Mouse (Mus musculus) MEL (cell line): ENCODE measurements around the gene Fuom. TPM values are rescaled to one million over a fixed set of nuclear protein-coding genes. Genes with fewer than 3 reads are reported as not detected.

Source experiments
- DNase-seq: peaks from one replicate; pipeline ENCODE4 v3.0.0; 2011; ENCODE audit warnings: low read depth, low spot score
- H3K27ac ChIP-seq: 2 replicates; pipeline ENCODE4 v1.5.1; 2012; ENCODE audit warnings: low read depth, mild to moderate bottlenecking, control low read depth, low read length, moderate library complexity; ENCODE audit not compliant: control insufficient read depth
- H3K27me3 ChIP-seq, 2 experiments: fragments of 150-350 bp in 1 of 2; sonication (generic) in 1 of 2; 2 replicates each; pipeline ENCODE4 v1.6.1; 2012; ENCODE audit warnings: low read length in 2 of 2, mild to moderate bottlenecking in 2 of 2, improper control_type of control experiment in 1 of 2, moderate library complexity in 1 of 2; ENCODE audit not compliant: insufficient read depth in 2 of 2, control insufficient read depth in 1 of 2
- H3K36me3 ChIP-seq, 2 experiments: 2 replicates each; pipeline ENCODE4 v1.6.1; 2012 to 2014; ENCODE audit warnings: low read length in 2 of 2, improper control_type of control experiment in 1 of 2, inconsistent platforms in 1 of 2, mild to moderate bottlenecking in 1 of 2; ENCODE audit not compliant: insufficient read depth in 2 of 2, control insufficient read depth in 1 of 2
- H3K4me1 ChIP-seq, 2 experiments: fragments of 150-350 bp in 1 of 2; sonication (generic) in 1 of 2; 2 replicates each; pipeline ENCODE4 v1.6.1; 2012; ENCODE audit warnings: low read length in 2 of 2, improper control_type of control experiment in 1 of 2, mild to moderate bottlenecking in 1 of 2; ENCODE audit not compliant: insufficient read depth in 2 of 2, control insufficient read depth in 1 of 2
- H3K4me3 ChIP-seq, 2 experiments: fragments of 150-350 bp in 1 of 2; sonication (generic) in 1 of 2; 2 replicates each; pipeline ENCODE4 v1.5.1; 2012; ENCODE audit warnings: low read depth in 2 of 2, low read length in 2 of 2, mild to moderate bottlenecking in 2 of 2, moderate library complexity in 2 of 2, control low read depth in 1 of 2, improper control_type of control experiment in 1 of 2; ENCODE audit not compliant: control insufficient read depth in 1 of 2, insufficient read depth in 1 of 2
- H3K79me2 ChIP-seq: 2 replicates; pipeline ENCODE4 v1.6.1; 2012; ENCODE audit warnings: mild to moderate bottlenecking, low read length, moderate library complexity; ENCODE audit not compliant: control insufficient read depth, poor library complexity, insufficient read depth
- H3K9ac ChIP-seq: 2 replicates; pipeline ENCODE4 v1.6.1; 2012; ENCODE audit warnings: low read depth, mild to moderate bottlenecking, control low read depth, low read length, moderate library complexity; ENCODE audit not compliant: control insufficient read depth, poor library complexity, severe bottlenecking
- H3K9me3 ChIP-seq: fragments of 150-350 bp; sonication (generic); replicated peaks from 2 replicates; pipeline ENCODE4 v1.6.1; 2012; ENCODE audit warnings: mild to moderate bottlenecking, low read length, improper control_type of control experiment, moderate library complexity; ENCODE audit not compliant: insufficient read depth
- BHLHE40 ChIP-seq: IDR thresholded peaks from 2 replicates; pipeline ENCODE4 v1.6.1; 2012; ENCODE audit warnings: low read depth, mild to moderate bottlenecking, inconsistent platforms, low read length, improper control_type of control experiment, borderline replicate concordance
- CHD1 ChIP-seq: IDR thresholded peaks from 2 replicates; pipeline ENCODE4 v1.6.1; 2012; ENCODE audit warnings: low read depth, mild to moderate bottlenecking, inconsistent platforms, low read length, improper control_type of control experiment
- CHD2 ChIP-seq: IDR thresholded peaks from 2 replicates; pipeline ENCODE4 v1.6.1; 2011; ENCODE audit warnings: low read length, improper control_type of control experiment
- CTCF ChIP-seq, 3 experiments: IDR thresholded peaks in 2 of 3; conservative IDR thresholded peaks in 1 of 3; 2 replicates each; pipeline ENCODE4 v1.5.1; 2011 to 2012; ENCODE audit warnings: low read length in 3 of 3, low read depth in 2 of 3, mild to moderate bottlenecking in 2 of 3, improper control_type of control experiment in 1 of 3, inconsistent platforms in 1 of 3, mixed read lengths in 1 of 3, moderate library complexity in 1 of 3; ENCODE audit not compliant: control insufficient read depth in 1 of 3, insufficient read depth in 1 of 3, poor library complexity in 1 of 3, severe bottlenecking in 1 of 3
- E2F4 ChIP-seq: IDR thresholded peaks from 2 replicates; pipeline ENCODE4 v1.6.1; 2011; ENCODE audit warnings: low read depth, low read length, improper control_type of control experiment, borderline replicate concordance
- EP300 ChIP-seq, 2 experiments: IDR thresholded peaks; 2 replicates each; pipeline ENCODE4 v1.6.1; 2011; ENCODE audit warnings: improper control_type of control experiment in 2 of 2, low read length in 2 of 2, low read depth in 1 of 2, mild to moderate bottlenecking in 1 of 2
- ETS1 ChIP-seq: IDR thresholded peaks from 2 replicates; pipeline ENCODE4 v1.6.1; 2012; ENCODE audit warnings: low read depth, mild to moderate bottlenecking, inconsistent platforms, low read length, improper control_type of control experiment, moderate library complexity
- GABPA ChIP-seq: IDR thresholded peaks from 2 replicates; pipeline ENCODE4 v1.6.1; 2012; ENCODE audit warnings: low read depth, mild to moderate bottlenecking, inconsistent platforms, low read length, improper control_type of control experiment, moderate library complexity
- HCFC1 ChIP-seq: IDR thresholded peaks from 2 replicates; pipeline ENCODE4 v1.6.1; 2012; ENCODE audit warnings: low read depth, mild to moderate bottlenecking, inconsistent platforms, low read length, improper control_type of control experiment, moderate library complexity
- JUND ChIP-seq: IDR thresholded peaks from 2 replicates; pipeline ENCODE4 v1.6.1; 2011; ENCODE audit warnings: low read depth, mild to moderate bottlenecking, improper control_type of control experiment, low read length
- KAT2A ChIP-seq: conservative IDR thresholded peaks from 2 replicates; pipeline ENCODE4 v1.6.1; 2012; ENCODE audit warnings: low read depth, low read length, improper control_type of control experiment, inconsistent platforms
- MAX ChIP-seq: IDR thresholded peaks from 2 replicates; pipeline ENCODE4 v1.6.1; 2011; ENCODE audit warnings: low read length, improper control_type of control experiment
- MAZ ChIP-seq: IDR thresholded peaks from 2 replicates; pipeline ENCODE4 v1.6.1; 2012; ENCODE audit warnings: low read depth, mild to moderate bottlenecking, inconsistent platforms, low read length, improper control_type of control experiment
- MYC ChIP-seq: IDR thresholded peaks from 2 replicates; pipeline ENCODE4 v1.6.1; 2011; ENCODE audit warnings: low read depth, mild to moderate bottlenecking, low read length, improper control_type of control experiment, moderate library complexity
- NELFE ChIP-seq: IDR thresholded peaks from 2 replicates; pipeline ENCODE4 v1.6.1; 2011; ENCODE audit warnings: low read depth, low read length, improper control_type of control experiment
- NRF1 ChIP-seq: IDR thresholded peaks from 2 replicates; pipeline ENCODE4 v1.6.1; 2014; ENCODE audit warnings: low read depth, mild to moderate bottlenecking, inconsistent platforms, low read length, improper control_type of control experiment, moderate library complexity; ENCODE audit not compliant: poor library complexity, insufficient read depth, severe bottlenecking
- POLR2A ChIP-seq, 2 experiments: IDR thresholded peaks; 2 replicates each; pipeline ENCODE4 v1.6.1; 2011 to 2012; ENCODE audit warnings: low read length in 2 of 2, mild to moderate bottlenecking in 2 of 2, control low read depth in 1 of 2, improper control_type of control experiment in 1 of 2, low read depth in 1 of 2, moderate library complexity in 1 of 2; ENCODE audit not compliant: control insufficient read depth in 1 of 2, insufficient read depth in 1 of 2, poor library complexity in 1 of 2
- POLR2AphosphoS2 ChIP-seq: IDR thresholded peaks from 2 replicates; pipeline ENCODE4 v1.6.1; 2011; ENCODE audit warnings: low read length, improper control_type of control experiment
- POLR2AphosphoS5 ChIP-seq: IDR thresholded peaks from 2 replicates; pipeline ENCODE4 v1.6.1; 2012; ENCODE audit warnings: low read depth, borderline replicate concordance, mild to moderate bottlenecking, inconsistent platforms, low read length, moderate library complexity, mixed read lengths
- SIN3A ChIP-seq: IDR thresholded peaks from 2 replicates; pipeline ENCODE4 v1.6.1; 2012; ENCODE audit warnings: low read length, improper control_type of control experiment, inconsistent platforms
- SMC3 ChIP-seq: IDR thresholded peaks from 2 replicates; pipeline ENCODE4 v1.6.1; 2011; ENCODE audit warnings: low read depth, low read length, improper control_type of control experiment
- TAL1 ChIP-seq: IDR thresholded peaks from 2 replicates; pipeline ENCODE4 v1.6.1; 2012; ENCODE audit warnings: mild to moderate bottlenecking, inconsistent platforms, low read length, moderate library complexity, mixed read lengths
- USF2 ChIP-seq, 2 experiments: IDR thresholded peaks; 2 replicates each; pipeline ENCODE4 v1.6.1; 2011 to 2012; ENCODE audit warnings: improper control_type of control experiment in 2 of 2, low read length in 2 of 2, borderline replicate concordance in 1 of 2, inconsistent platforms in 1 of 2, low read depth in 1 of 2, mild to moderate bottlenecking in 1 of 2; ENCODE audit not compliant: insufficient read depth in 1 of 2
- ZMIZ1 ChIP-seq: IDR thresholded peaks from 2 replicates; pipeline ENCODE4 v1.6.1; 2012; ENCODE audit warnings: low read depth, mild to moderate bottlenecking, inconsistent platforms, low read length, improper control_type of control experiment, moderate library complexity
- ZNF384 ChIP-seq: IDR thresholded peaks from 2 replicates; pipeline ENCODE4 v1.6.1; 2012; ENCODE audit warnings: low read depth, mild to moderate bottlenecking, inconsistent platforms, low read length, improper control_type of control experiment
- polyA plus RNA-seq, 2 experiments: library from polyadenylated mRNA; stranded (reverse) in 1 of 2; unstranded in 1 of 2; fragments of >175 nt in 1 of 2; fragments of >200 nt in 1 of 2; gene quantifications; 2 replicates each; pipeline versions ENCODE4 v1.2.1 to v1.2.4; 2012; ENCODE audit warnings: low replicate concordance in 2 of 2, low read depth in 1 of 2; ENCODE audit not compliant: insufficient read length in 2 of 2, insufficient read depth in 1 of 2, missing spikeins in 1 of 2
- total RNA-seq: library from RNA; depleted of rRNA; stranded (reverse); fragments of 300-350 nt; gene quantifications from 2 replicates; pipeline ENCODE4 v1.2.3, GENCODE M21; 2012

Gene Fuom
- total and polyA plus RNA-seq, 3 experiments, result 1.1 to 10.9 TPM; not detected in 1

GRCm38 (mm10) chr7:140077698-140078097 is 24.5 kb downstream of the Fuom start:
- peaks cover 0 to 3% of the 10 kb centered on the region in 2 experiments; a peak in 2 of 4 replicates for H3K36me3 ChIP-seq
- peak overlapping the region; percentile 28 for H3K9ac ChIP-seq
- no peaks in the 10 kb centered on the region for H3K9me3 ChIP-seq
- H3K4me3 ChIP-seq, result peak overlapping the region; percentile 41 to 49
- peak overlapping the region; percentile 47 for H3K27ac ChIP-seq
- no peaks in the 10 kb centered on the region for H3K79me2 ChIP-seq
- no peaks in the 10 kb centered on the region for H3K27me3 ChIP-seq
- peak; percentile 81 for DNase-seq
- peaks cover 0 to 7% of the 10 kb centered on the region in 2 experiments; a peak in 2 of 4 replicates for H3K4me1 ChIP-seq
- TF ChIP-seq HCFC1 (0 out of 2 replicates have a peak, but pooled peaks have one; percentile 13), ZMIZ1 (no peak), TAL1 (no peak), NELFE (no peak), BHLHE40 (no peak), POLR2AphosphoS2 (no peak), POLR2AphosphoS5 (no peak), NRF1 (no peak), JUND (no peak), GABPA (no peak), SMC3 (no peak), EP300 (IDR thresholded peaks at IDR 0.05; ENCODE audit: low read depth in 1 of 2, low read length in 2 of 2) (0 out of 4 replicates have a peak, but pooled peaks of 1 of the 2 experiments have one; percentile 5), SIN3A (0 out of 2 replicates have a peak, but pooled peaks have one; percentile 21), E2F4 (no peak), ZNF384 (peak; percentile 94), ETS1 (no peak; the same call in 1 of the 2 replicates), MAX (peak; percentile 43; the same call in 1 of the 2 replicates), MYC (peak; percentile 77; the same call in 1 of the 2 replicates), MAZ (no peak), CTCF (IDR thresholded peaks at IDR 0.05 in 2 of 3, conservative IDR thresholded peaks at IDR 0.05 in 1 of 3; ENCODE audit: control insufficient read depth in 1 of 3, insufficient read depth in 1 of 3, low read depth in 2 of 3, low read length in 3 of 3, poor library complexity in 1 of 3, severe bottlenecking in 1 of 3) (no peak), USF2 (IDR thresholded peaks at IDR 0.05; ENCODE audit: borderline replicate concordance in 1 of 2, insufficient read depth in 1 of 2, low read depth in 1 of 2, low read length in 2 of 2) (no peak), CHD2 (no peak), CHD1 (no peak), KAT2A (no peak), POLR2A (IDR thresholded peaks at IDR 0.05; ENCODE audit: control insufficient read depth in 1 of 2, insufficient read depth in 1 of 2, low read depth in 1 of 2, low read length in 2 of 2, poor library complexity in 1 of 2) (peak in 1 of 2 experiments; percentile 44; a peak in 1 of 4 replicates)
- TF ChIP-seq, all 39 proteins: peak for 7
